Mouse (Mus musculus) adipose tissue, adult 10 weeks (tissue): ENCODE measurements around the gene Tmem40. TPM values are rescaled to one million over a fixed set of nuclear protein-coding genes. Genes with fewer than 3 reads are reported as not detected.

Experiments
- polyA plus RNA-seq: library from polyadenylated mRNA; stranded (reverse); fragments of 350-450 nt; fragmentation: Illumina TruSeq; extraction: RNeasy Lipid Tissue Mini Kit (QIAGEN cat#74804); gene quantifications from one replicate; pipeline ENCODE4 v1.2.3, GENCODE M21; 2014; ENCODE audit warnings: low read depth, low replicate concordance

Gene Tmem40
- polyA plus RNA-seq = 3.1 TPM

DNA sequence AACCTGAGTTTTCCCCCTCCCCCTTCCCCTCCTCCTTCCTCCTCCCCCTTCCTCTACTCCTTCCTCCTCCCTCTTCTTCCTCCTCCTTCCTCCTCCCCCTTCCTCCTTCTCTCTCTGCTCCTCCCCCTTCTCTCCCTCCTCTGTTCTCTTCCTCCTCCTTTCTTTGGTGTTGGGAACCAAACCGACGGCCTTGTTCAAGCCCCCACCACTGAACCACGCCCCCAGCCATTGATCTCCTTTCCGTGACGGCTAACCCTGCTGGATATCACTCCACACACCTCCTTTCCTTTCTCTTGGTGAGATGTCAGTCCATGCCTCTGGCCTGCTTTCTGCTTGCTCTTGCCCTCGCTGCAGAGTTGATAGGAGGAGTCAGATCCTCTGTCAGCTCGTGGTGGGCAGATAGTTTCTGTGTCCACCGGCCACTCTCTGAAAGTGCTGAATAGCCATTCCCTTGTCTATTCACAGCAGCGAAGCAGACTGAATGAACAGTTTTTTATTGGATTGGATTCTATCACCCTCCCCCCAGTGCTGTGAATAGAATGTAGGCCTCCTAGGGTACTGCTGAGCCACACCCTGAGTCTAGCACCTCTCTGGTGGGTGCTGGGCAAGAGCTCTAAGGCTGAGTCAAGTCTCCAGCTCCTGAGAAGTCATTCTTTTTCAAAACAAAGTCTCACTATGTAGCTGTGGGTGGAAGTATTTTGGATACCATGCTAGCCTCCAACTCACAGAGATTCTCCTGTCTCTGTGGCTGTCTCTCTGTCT, at the start of gene Tmem40:
TSS of gene Tmem40 (minus strand) at position 416 of the 762 bp plus-strand sequence.

DNA sequence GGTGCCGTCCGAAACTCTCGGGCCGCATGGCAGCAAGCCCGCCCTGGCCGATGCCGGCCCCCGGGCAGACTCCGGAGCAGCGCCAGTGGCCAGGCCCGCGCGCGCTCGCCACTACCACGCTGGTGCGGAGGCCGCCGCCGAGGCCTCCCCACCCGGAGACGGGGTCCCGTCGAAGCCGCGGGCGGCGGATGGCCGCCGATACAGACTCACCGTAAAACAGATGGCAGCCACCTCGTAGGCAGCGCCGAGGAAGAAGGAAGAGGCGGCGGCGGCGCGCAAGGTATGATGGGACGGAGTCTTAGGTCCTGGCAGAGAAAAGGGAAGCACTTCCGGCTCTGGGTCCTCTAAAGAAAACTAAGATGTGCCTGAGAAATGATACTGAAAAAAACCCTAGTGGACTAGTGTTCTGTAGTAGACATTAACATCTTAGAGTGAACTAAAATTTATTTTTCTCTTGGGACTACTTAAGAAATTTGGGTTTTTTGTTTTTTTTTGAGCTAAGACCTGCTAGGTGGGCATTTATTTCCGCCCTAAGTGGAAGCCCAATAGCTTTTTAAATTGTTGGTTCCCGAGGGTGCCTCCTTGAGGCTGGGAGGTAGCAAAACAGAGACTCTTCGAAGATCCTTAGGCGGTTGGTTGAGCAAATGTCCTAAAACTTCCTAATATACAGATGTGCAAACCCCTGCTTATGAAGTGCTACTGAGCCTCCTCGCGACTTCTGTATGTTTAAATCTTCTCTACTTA, 46.5 kb upstream of the Tmem40 start, which contains the start of gene Rpl32:
TSS of gene Rpl32 (minus strand) at position 260 of the 744 bp plus-strand sequence.

DNA sequence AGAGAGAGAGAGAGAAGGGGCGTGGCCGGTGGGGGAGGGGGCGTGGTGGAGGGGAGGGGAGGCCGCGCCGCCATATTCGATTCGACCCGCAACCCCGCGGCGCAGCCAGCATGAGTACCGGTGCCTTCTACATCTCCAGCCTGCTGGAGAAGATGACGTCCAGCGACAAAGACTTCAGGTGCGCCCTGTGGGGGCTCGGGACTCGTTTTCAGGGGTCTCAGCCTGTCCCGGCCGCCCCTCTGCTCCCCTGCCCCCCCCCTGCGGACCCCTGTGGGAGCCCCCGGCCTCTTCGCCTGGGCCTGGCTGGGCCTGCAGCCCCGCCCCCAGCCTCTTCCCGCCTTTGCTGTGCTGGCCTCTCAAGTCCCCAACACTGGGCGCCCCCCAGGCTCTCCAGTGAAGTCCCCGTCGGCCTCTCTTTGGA, 12.3 kb upstream of the Tmem40 start, which contains the start of gene Cand2:
TSS of gene Cand2 (plus strand) at position 38 of the 421 bp plus-strand sequence.

Other genes with a start within 250 kb of the Tmem40 start
- gene Tsen2, start 217.7 kb downstream of the Tmem40 start, polyA plus RNA-seq = 8.3 TPM
- 2.0 TPM for gene Mkrn2os, start 169.8 kb downstream of the Tmem40 start, polyA plus RNA-seq
- gene Mkrn2, start 160.5 kb downstream of the Tmem40 start, polyA plus RNA-seq = 16.9 TPM
- 70.2 TPM for gene Raf1, start 85.8 kb downstream of the Tmem40 start, polyA plus RNA-seq
- gene Cand2, start 12.1 kb upstream of the Tmem40 start, polyA plus RNA-seq = 5.4 TPM
- 1,816 TPM for gene Rpl32, start 46.3 kb upstream of the Tmem40 start, polyA plus RNA-seq
- gene Efcab12, start 76.0 kb upstream of the Tmem40 start, polyA plus RNA-seq = 3.9 TPM
- gene Mbd4, start 91.0 kb upstream of the Tmem40 start, polyA plus RNA-seq = 4.3 TPM
- gene Ift122, start 91.1 kb upstream of the Tmem40 start, polyA plus RNA-seq = 15.7 TPM
- gene Rho, start 169.3 kb upstream of the Tmem40 start, polyA plus RNA-seq = 0.83 TPM
- gene H1foo, start 182.5 kb upstream of the Tmem40 start, polyA plus RNA-seq = not detected
- gene Plxnd1, start 232.6 kb upstream of the Tmem40 start, polyA plus RNA-seq = 53.7 TPM